Mouse (Mus musculus) spleen, postnatal 4 days (tissue): ENCODE data around the gene C8a.

Experiments used
- DNase-seq, 2 experiments: peaks; one replicate each; pipeline ENCODE4 v3.0.0; 2022; ENCODE audit warnings: low spot score in 2 of 2

Gene C8a

DNA sequence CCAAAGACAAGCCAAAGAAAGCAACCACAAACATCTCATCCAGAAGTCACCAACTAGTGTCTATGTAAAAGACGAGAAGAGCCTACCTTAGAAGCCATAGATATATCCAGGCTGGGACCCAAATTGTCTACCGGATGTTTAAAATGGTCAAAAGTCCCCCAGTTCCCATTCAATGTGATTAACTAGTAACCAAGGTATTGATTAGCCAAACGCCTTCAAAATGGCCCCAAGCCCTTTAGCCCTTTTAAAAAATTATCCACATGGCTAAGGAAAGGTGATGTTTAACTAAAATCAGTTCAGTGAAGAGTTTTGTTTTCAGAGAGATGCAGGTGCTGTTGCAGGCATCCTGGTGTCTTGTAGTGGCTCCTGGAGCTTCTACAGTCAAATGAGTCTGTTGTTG lies at the start of gene C8a:
C8a (minus strand) TSS at position 76 of the 400 bp plus-strand sequence.
- no peak for DNase-seq

GRCm38 (mm10) chr4:104925383-104925782 lies 49.2 kb upstream of the C8a start:
- no peak for DNase-seq

- no peak for DNase-seq
Observed at GRCm38 (mm10) chr4:104918017-104918416, 41.8 kb upstream of the C8a start.

DNA sequence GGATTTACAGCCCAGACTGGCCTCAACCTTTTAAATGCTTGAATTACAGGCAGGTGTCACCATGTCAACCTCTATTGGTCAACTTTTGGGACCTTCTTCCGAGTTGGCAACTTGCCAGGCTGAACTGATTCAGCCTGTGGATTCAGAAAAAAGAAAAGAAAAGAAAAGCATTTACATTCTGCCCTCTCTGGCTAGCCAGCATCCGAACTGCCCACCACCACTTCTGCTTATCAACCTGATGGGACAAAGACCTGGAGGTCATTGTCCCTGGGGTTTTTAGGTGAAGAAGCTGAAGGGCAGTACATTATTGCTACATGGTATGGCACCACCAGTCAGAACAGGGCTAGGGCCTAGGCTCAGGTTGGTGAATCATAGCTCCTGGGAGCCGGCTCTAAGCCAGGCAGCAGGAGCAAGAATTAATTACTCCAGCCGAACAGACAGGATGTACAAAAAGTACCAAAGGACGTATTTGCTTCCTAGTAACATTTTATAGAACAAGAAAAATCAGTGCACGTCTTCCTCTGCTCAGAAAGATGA lies 38.6 kb upstream of the C8a start:
- DNase-seq: no peak

DNA sequence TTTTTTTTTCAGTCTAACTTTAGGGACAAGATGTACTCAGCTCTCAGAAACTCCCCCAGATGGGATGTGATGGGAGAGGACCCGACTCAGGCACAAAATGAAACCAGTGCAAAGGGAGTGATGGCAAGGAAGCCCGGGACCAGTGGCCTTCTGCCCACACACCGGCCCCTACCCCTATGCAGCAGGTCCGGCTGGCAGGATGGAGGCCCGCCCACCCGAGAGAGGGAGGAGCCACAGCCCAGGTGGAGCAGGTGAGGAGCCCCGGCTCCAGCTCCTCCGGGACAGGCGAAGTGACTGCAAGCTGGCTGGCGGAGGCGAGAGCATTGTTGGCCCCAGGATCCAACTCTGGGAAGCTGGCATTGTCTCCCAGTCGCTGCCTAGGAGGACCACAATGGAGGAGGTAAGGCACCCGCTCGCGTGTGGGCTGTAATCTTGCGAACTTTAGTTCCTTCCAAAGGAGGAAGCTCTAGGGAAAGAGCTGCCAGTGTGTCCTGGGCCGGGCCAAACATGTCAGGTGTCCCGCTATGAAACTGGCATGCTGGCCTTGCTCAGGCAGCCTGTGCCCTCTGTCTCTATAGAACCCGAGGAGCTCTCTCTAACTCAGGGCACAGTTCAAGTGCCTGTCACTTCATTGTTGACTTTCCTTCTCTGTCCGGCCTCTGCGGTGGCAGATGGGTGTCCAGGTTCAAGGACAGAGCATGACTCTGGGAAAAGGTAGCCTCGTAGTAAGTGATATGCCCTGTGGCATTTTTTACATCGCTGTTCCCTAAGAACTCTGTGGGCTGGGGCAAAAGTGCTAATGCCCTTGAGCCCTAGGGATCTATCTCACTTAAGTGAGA lies 37.3 kb upstream of the C8a start, which contains the start of gene Fyb2:
Fyb2 (plus strand) TSS at position 166 of the 839 bp plus-strand sequence.
- DNase-seq: no peak

DNA sequence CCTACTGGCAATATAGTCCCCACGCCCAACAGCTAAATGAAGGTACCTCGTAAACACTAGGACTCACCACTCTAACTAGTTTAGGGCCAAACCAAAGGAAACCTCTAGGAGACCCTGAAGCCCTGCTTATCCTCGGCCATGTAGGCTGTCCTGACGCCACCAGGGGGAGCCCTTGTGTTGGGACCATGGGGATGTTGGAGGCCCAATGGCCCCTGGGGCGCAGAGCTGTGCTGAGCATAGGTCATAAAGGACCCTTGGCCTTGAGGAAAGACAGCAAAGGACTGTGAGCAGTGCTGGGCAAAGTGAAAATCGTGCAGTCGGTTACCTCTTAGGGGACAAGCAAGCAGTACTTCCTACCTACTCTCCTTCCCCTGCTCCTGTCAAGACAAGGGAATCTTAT lies 35.5 kb upstream of the C8a start:
- peak; percentile 51 to 82 for DNase-seq

DNA sequence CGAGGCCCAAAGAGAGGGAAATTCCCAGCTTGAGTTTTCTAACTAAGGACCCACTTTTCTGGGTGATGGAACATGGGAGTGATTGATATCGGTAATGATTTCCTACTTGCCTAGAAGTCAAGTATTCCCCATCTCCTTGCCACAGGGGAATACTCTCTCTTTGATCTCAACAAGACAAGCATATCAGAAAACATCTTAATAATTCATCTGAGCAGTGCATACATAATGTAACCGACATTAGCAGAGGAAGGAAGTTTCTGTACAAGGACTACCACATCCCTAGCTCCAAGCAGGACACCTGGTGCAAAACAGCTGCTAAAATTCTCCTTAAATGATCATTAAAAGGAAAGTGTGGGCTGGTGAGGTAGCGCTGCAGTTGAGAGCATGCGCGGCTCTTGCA lies 28.9 kb upstream of the C8a start:
- DNase-seq: no peak

DNA sequence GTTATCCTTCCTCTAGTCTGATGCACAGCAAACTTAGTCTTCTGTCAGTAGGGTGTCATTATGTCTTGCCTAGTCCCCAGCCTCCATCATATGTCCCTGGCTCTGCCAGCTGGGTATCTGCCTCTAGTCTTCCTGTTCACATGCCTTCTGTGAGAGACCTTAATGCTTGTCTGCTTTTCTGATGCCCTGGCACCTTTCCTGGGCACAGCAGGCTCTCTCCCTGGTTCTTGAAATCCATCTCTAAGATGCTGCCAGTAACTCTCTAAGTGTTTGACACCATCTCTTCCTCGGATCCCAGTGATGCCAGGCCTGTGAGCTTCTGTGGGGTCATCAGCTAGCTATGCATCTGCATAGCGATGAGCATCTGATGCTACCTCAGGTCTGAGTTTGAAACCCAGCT lies 26.6 kb upstream of the C8a start:
- no peak for DNase-seq

GRCm38 (mm10) chr4:104894004-104894734 lies 18.0 kb upstream of the C8a start:
- no peak for DNase-seq

- DNase-seq: no peak
Observed at GRCm38 (mm10) chr4:104893588-104893987, 17.4 kb upstream of the C8a start.

- DNase-seq: no peak
Observed at GRCm38 (mm10) chr4:104891708-104892107, 15.5 kb upstream of the C8a start.

GRCm38 (mm10) chr4:104888499-104889262 lies 12.5 kb upstream of the C8a start:
- DNase-seq: no peak

DNA sequence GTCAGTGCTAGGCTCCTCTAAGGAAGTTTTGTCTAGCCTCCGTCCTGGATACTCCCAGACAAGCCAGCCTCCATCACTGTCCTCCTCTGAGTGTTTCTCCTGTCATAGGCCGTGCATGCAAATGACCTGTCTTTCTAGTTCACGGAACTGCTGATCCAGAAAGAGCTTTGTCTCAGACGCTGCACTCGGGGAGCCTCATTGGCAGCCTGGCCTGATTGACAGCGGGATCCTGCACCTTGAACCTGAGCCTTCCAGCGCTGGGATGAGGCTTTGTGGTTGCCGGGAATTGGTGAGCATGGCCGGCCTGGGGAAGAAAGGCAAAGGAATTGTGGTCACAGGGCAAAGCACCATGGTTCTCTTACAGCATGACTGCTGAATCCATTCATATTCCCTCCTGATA lies 11.3 kb upstream of the C8a start:
- DNase-seq: no peak

GRCm38 (mm10) chr4:104875832-104876231 lies 366 bp downstream of the C8a start:
- DNase-seq: no peak

- no peak for DNase-seq
Observed at GRCm38 (mm10) chr4:104870196-104870595, 6.0 kb downstream of the C8a start.

- DNase-seq: no peak
Observed at GRCm38 (mm10) chr4:104869581-104869980, 6.6 kb downstream of the C8a start.

DNA sequence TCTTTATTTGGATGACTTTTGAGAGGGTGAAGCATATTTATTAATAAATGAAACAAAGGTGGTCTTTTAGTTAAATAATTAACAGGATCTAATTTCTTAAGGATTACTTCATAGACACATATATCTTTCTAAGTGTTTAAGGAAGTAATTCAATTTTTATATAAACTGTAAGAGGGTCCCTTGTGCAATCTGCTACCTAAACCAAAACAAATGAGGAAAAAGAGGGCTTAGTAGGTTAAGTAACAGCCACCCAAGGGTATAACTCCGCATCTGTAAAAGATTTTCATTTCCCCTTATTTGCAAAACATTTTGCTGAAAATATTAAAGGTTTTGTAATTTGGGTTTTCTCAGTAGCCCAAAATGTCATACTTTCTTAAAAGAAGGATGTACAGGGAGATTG lies 11.8 kb downstream of the C8a start:
- DNase-seq: no peak

GRCm38 (mm10) chr4:104861241-104861640 lies 15.0 kb downstream of the C8a start:
- no peak for DNase-seq

- no peak for DNase-seq
Observed at GRCm38 (mm10) chr4:104857823-104858222, 18.4 kb downstream of the C8a start.

DNA sequence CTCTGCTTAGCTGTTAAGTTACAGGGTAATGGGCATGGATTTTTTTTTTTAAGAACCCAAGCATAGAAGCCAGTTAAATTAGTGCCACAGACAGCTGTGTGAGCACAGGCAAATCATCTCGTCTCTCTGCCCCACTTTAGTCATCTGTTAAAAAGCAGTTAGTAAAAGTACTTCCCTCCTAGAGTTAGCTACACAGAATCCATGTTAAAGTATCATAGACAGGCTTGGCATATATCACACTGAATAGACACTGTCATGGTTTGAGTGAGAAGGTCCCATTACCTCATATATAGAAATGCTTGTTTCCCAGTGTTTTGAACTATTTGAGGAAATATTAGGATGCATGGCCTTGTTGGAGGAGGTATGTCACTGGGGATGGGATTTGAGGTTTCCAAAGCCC lies 19.2 kb downstream of the C8a start, which contains the start of gene Gm17662:
Gm17662 (plus strand) TSS at position 301 of the 400 bp plus-strand sequence.
- DNase-seq: no peak

- no peak for DNase-seq
Observed at GRCm38 (mm10) chr4:104855216-104855615, 21.0 kb downstream of the C8a start.

DNA sequence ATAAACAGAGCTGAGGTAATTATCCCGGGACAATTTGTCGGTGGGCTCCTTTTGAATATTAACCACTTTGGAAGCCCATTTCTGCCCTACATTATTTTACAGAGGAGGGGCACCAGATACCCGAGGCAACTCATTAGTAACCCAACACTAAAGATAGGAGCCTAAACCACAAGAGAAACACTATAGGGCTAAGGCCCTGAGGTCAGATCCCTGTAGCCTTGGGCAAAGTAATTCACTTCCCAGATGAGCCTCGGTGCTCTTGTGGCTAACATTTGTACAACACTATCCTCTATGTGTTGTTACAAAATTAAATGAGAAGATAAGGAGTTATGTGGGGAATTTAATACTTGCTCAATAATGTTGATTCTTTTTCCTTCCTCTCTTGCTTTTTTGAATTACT lies 32.7 kb downstream of the C8a start:
- no peak for DNase-seq
